Mouse (Mus musculus): ENCODE measurements at regions not wholly inside any gene's neighbourhood (a gene's known extent, or its start where the extent isn't known, plus 50 kb on each side); places are given as distances from the start of the nearest gene placed in this dataset.

DNA sequence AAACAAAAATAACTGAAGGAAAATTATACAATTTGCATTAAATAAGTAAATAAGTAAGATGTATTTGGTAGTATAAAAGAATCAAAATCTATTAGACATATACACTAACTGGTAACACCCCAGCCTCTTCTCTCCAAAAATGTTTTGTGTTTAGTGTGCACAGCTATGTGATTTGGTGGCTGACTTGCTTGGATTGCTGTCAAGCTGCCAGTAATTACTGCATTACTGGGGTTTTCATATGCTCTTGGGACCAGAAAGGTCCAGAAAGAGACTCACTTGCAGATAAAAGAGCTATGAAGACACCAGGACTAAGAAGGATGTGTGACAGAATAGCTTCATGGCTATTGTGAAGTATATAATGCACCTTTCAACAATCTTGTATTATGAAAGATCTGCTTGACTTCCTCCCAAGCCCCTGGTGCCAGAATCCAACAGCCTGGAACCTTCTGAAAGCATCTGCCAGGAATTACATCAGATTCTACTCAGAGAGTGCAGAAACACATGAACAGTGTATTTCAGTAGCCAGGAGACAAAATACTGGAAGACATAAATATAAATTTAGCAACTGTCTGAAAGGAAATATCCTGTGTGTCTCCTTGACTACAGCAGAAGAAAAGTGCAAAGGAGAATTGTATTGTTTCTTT is 5132.6 kb downstream of the 9330182O14Rik start:
- DNase-seq (ENCODE audit: low spot score) = peak; percentile 7
- H3K9me3 ChIP-seq (replicated peaks; ENCODE audit: control insufficient read depth, low read length) = no peaks in the 10 kb centered on the region
- H3K9ac ChIP-seq (ENCODE audit: low read length) = no peak overlapping the region
- H3K27me3 ChIP-seq (replicated peaks; ENCODE audit: control insufficient read depth, insufficient read depth, low read length) = no peaks in the 10 kb centered on the region
- H3K4me1 ChIP-seq (ENCODE audit: control insufficient read depth, insufficient read depth, low read length) = no peaks in the 10 kb centered on the region
- no peaks in the 10 kb centered on the region for H3K36me3 ChIP-seq (ENCODE audit: control insufficient read depth, insufficient read depth, low read length)
- no peak overlapping the region for H3K4me3 ChIP-seq (ENCODE audit: low read depth, low read length)
- no peak for ATAC-seq
- no peak overlapping the region for H3K4me2 ChIP-seq (ENCODE audit: low read length)
- no peak overlapping the region for H3K27ac ChIP-seq (ENCODE audit: low read depth, low read length)

DNA sequence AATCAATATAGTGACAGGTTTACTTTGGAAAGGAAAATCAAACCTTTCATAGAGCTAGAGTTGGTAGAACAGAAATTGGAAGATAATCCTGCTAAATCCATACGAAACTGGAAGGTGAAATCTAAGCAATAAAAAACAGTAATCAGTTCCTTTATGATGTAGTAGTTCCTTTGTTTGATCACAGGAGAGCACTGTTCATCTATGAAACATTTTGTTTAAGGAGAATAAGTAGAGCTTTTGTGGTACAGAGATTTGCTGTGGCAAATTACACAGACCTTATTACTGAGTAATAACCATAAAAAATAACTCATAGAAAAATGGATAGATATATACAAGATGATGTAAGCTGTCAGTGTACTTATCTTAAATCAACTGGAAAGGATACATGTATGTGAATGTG is 5139.5 kb downstream of the 9330182O14Rik start:
- no peak overlapping the region for H3K27ac ChIP-seq (ENCODE audit: low read depth, low read length)
- H3K36me3 ChIP-seq (ENCODE audit: control insufficient read depth, insufficient read depth, low read length) = no peaks in the 10 kb centered on the region
- WGBS = 67% methylated on average over 1 of the region's 1 CpGs
- no peaks in the 10 kb centered on the region for H3K27me3 ChIP-seq (replicated peaks; ENCODE audit: control insufficient read depth, insufficient read depth, low read length)
- no peak overlapping the region for H3K9ac ChIP-seq (ENCODE audit: low read length)
- H3K4me1 ChIP-seq (ENCODE audit: control insufficient read depth, insufficient read depth, low read length) = no peaks in the 10 kb centered on the region
- ATAC-seq (no peak), DNase-seq (ENCODE audit: low spot score) (peak; percentile 49)
- no peak overlapping the region for H3K4me3 ChIP-seq (ENCODE audit: low read depth, low read length)
- H3K4me2 ChIP-seq (ENCODE audit: low read length) = no peak overlapping the region
- no peaks in the 10 kb centered on the region for H3K9me3 ChIP-seq (replicated peaks; ENCODE audit: control insufficient read depth, low read length)

DNA sequence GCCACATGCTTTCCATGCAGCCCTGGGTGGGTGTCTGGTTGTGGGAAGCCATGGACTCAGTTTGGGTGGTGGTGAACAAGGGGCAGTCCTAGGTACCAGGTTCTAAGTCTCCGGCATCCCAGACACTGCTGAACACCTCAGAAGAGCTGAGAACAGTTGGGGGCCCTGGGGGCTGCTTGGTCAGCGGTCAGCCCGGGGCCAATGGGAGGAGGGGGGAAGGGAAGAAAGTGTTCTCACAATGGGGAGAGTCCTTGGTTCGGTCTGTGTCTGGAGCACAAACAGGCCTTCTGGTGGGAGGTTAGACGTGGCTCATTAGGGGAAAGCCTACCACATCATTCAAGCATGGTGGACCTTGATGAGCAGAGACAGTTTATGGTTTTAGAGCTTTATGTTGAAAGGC is 5187.5 kb downstream of the 9330182O14Rik start:
- DNase-seq (ENCODE audit: low spot score) (no peak), ATAC-seq (no peak)
- Histone ChIP-seq H3K9me3 (replicated peaks; ENCODE audit: control insufficient read depth, low read length) (no peaks in the 10 kb centered on the region), H3K4me1 (ENCODE audit: control insufficient read depth, insufficient read depth, low read length) (no peaks in the 10 kb centered on the region), H3K9ac (ENCODE audit: low read length) (no peak overlapping the region), H3K4me2 (ENCODE audit: low read length) (no peak overlapping the region), H3K4me3 (ENCODE audit: low read depth, low read length) (no peak overlapping the region), H3K36me3 (ENCODE audit: control insufficient read depth, insufficient read depth, low read length) (no peaks in the 10 kb centered on the region), H3K27ac (ENCODE audit: low read depth, low read length) (no peak overlapping the region), H3K27me3 (replicated peaks; ENCODE audit: control insufficient read depth, insufficient read depth, low read length) (no peaks in the 10 kb centered on the region)
- WGBS = 87% methylated on average over 5 of the region's 5 CpGs

DNA sequence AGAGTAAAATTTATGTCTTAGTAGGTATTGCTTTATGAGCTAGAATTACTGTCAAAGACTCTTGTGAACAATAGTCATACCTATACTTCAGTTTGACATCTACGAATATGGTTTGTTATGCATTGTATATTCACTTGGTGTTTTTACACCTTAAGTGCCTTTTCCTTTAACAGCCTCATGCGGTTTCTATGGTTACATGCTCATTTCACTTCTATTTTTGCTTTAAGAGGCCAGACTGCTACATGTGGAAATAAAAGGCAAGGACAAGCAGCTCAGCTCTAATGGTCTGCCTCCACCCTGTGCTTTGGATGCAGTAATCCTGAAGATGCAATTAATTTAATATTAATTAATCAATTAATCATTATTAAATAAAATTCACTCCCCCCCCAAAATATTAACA is 5216.3 kb downstream of the 9330182O14Rik start:
- DNase-seq (ENCODE audit: low spot score) = peak; percentile 45
- Histone ChIP-seq H3K27ac (ENCODE audit: low read depth, low read length) (no peak overlapping the region), H3K4me2 (ENCODE audit: low read length) (no peak overlapping the region), H3K4me3 (ENCODE audit: low read depth, low read length) (no peak overlapping the region), H3K4me1 (ENCODE audit: control insufficient read depth, insufficient read depth, low read length) (no peaks in the 10 kb centered on the region), H3K36me3 (ENCODE audit: control insufficient read depth, insufficient read depth, low read length) (no peaks in the 10 kb centered on the region), H3K9me3 (replicated peaks; ENCODE audit: control insufficient read depth, low read length) (no peaks in the 10 kb centered on the region), H3K9ac (ENCODE audit: low read length) (no peak overlapping the region), H3K27me3 (replicated peaks; ENCODE audit: control insufficient read depth, insufficient read depth, low read length) (no peaks in the 10 kb centered on the region)
- ATAC-seq = peak; percentile 74; the same call in 1 of the 2 replicates
- 91% methylated on average over 2 of the region's 2 CpGs for WGBS

Data from forebrain, embryonic 14.5 days (tissue).